Mouse (Mus musculus) limb, embryonic 13.5 days (tissue): Measurements from ENCODE around the gene Olfr1444. TPM values are rescaled to one million over a fixed set of nuclear protein-coding genes. Genes with fewer than 3 reads are reported as not detected.

Source experiments
- ATAC-seq: fragments of 200-750 bp; cut with Nextera tagmentation; 2 replicates; pipeline ENCODE4 v1.8.0; 2017; ENCODE audit warnings: low read depth, moderate number of reproducible peaks, moderate TSS enrichment; ENCODE audit not compliant: low FRiP score
- H3K27ac ChIP-seq: fragments of 300-500 bp; sonication (generic); 2 replicates; pipeline ENCODE4 v1.5.1; 2015; ENCODE audit warnings: inconsistent platforms, mild to moderate bottlenecking, moderate library complexity
- H3K27me3 ChIP-seq: fragments of 300-500 bp; sonication (generic); 2 replicates; pipeline ENCODE4 v1.6.1; 2015; ENCODE audit warnings: mild to moderate bottlenecking, inconsistent platforms
- H3K36me3 ChIP-seq: fragments of 300-500 bp; sonication (generic); 2 replicates; pipeline ENCODE4 v1.6.1; 2015; ENCODE audit warnings: inconsistent platforms, mild to moderate bottlenecking, moderate library complexity
- H3K4me1 ChIP-seq: fragments of 300-500 bp; sonication (generic); 2 replicates; pipeline ENCODE4 v1.6.1; 2015; ENCODE audit warnings: inconsistent platforms
- H3K4me2 ChIP-seq: fragments of 300-500 bp; sonication (generic); replicated peaks from 2 replicates; pipeline ENCODE4 v1.6.1; 2015; ENCODE audit warnings: inconsistent platforms, mild to moderate bottlenecking, moderate library complexity
- H3K4me3 ChIP-seq: fragments of 300-500 bp; sonication (generic); 2 replicates; pipeline ENCODE4 v1.5.1; 2015; ENCODE audit warnings: moderate library complexity, mild to moderate bottlenecking, inconsistent platforms
- H3K9ac ChIP-seq: fragments of 300-500 bp; sonication (generic); 2 replicates; pipeline ENCODE4 v1.6.1; 2015; ENCODE audit warnings: mild to moderate bottlenecking, inconsistent platforms
- H3K9me3 ChIP-seq: fragments of 300-500 bp; sonication (generic); 2 replicates; pipeline ENCODE4 v1.6.1; 2016; ENCODE audit warnings: inconsistent platforms
- WGBS: fragments of 180-500 bp; shearing (Covaris S2); methylation state at CpG from one replicate; pipeline ENCODE4 v1.1.7; 2015; 5-methylcytosine and 5-hydroxymethylcytosine counted together
- polyA plus RNA-seq: library from polyadenylated mRNA; unstranded; fragments of >200 nt; fragmentation: Nextera tagmentation; extraction: Ambion mirVana; gene quantifications from 2 replicates; pipeline ENCODE4 v1.2.1, GENCODE M21; 2015

The Olfr1444 gene
- polyA plus RNA-seq, 1 experiment from 2014 or later: not detected

DNA sequence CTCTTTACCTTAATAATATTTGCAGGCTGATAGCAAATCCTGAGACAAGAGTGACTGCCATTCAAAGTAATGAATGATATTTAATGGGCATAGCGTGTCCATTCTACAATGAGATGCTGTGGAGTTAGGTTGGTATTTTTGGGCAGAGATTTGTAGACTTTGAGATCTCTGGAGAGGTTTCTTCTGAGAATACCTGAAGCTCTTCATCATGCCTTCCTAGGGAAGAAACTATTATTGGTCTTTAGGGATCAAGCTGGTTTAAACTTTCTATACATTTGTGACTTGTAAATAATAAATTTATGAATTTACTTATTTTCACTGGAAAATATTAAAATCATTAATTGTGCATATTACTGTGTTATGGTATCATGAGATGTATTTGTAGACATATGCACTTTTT, 36.3 kb downstream of the Olfr1444 start, which contains the start of gene Olfr1446:
Gene Olfr1446 (minus strand): TSS at position 101 of the 400 bp plus-strand sequence.
- no peak for ATAC-seq
- H3K27ac ChIP-seq: no peak within 1 kb of the TSS
- no peaks in the 10 kb centered on the region for H3K9me3 ChIP-seq
- H3K4me2 ChIP-seq: no peak within 1 kb of the TSS
- no peaks in the 10 kb centered on the region for H3K27me3 ChIP-seq
- H3K36me3 ChIP-seq: no peaks in the 10 kb centered on the region
- 82% methylated on average over 1 of the region's 1 CpGs for WGBS
- H3K4me1 ChIP-seq: no peaks in the 10 kb centered on the region
- no peak within 1 kb of the TSS for H3K4me3 ChIP-seq
- H3K9ac ChIP-seq: no peak within 1 kb of the TSS

- ATAC-seq: no peak
- no peaks in the 10 kb centered on the region for H3K4me1 ChIP-seq
- no peaks in the 10 kb centered on the region for H3K36me3 ChIP-seq
- no peak within 1 kb of the TSS for H3K4me3 ChIP-seq
- H3K27ac ChIP-seq: no peak within 1 kb of the TSS
- no peaks in the 10 kb centered on the region for H3K27me3 ChIP-seq
- H3K9ac ChIP-seq: no peak within 1 kb of the TSS
- peaks cover 5% of the 10 kb centered on the region; the same call in 1 of the 2 replicates for H3K9me3 ChIP-seq
- no peak within 1 kb of the TSS for H3K4me2 ChIP-seq
- 86% methylated on average over 1 of the region's 1 CpGs for WGBS
Observed at GRCm38 (mm10) chr19:12903643-12904042, 46.6 kb downstream of the Olfr1444 start, which contains the start of gene Olfr1447. Olfr1447 (minus strand) TSS chr19:12903743.

Other genes with a start within 250 kb of the Olfr1444 start
- not detected in 2 replicates for gene Glyat, start 224.0 kb upstream of the Olfr1444 start, polyA plus RNA-seq
- gene Olfr1442, start 186.8 kb upstream of the Olfr1444 start, polyA plus RNA-seq: not detected in 2 replicates
- gene Olfr1443, start 179.2 kb upstream of the Olfr1444 start, polyA plus RNA-seq: not detected in 2 replicates
- gene Keg1, start 161.5 kb upstream of the Olfr1444 start, polyA plus RNA-seq: not detected in 2 replicates
- 1.0 and 1.5 TPM in 2 replicates for gene Cntf, start 91.7 kb upstream of the Olfr1444 start, polyA plus RNA-seq
- gene Zfp91, start 61.2 kb upstream of the Olfr1444 start, polyA plus RNA-seq: 13.5 and 13.8 TPM in 2 replicates
- gene Lpxn, start 61.1 kb upstream of the Olfr1444 start, polyA plus RNA-seq: 1.3 and 1.7 TPM in 2 replicates
- gene Gm5244, start 10.6 kb upstream of the Olfr1444 start, polyA plus RNA-seq: not detected in 2 replicates
- gene Olfr1445, start 26.6 kb downstream of the Olfr1444 start, polyA plus RNA-seq: not detected in 2 replicates
- gene Olfr1446, start 36.2 kb downstream of the Olfr1444 start, polyA plus RNA-seq: not detected in 2 replicates
- not detected in 2 replicates for gene Olfr1447, start 46.5 kb downstream of the Olfr1444 start, polyA plus RNA-seq
- gene Olfr1448, start 67.1 kb downstream of the Olfr1444 start, polyA plus RNA-seq: not detected in 2 replicates
- not detected in 2 replicates for gene Olfr1449, start 73.6 kb downstream of the Olfr1444 start, polyA plus RNA-seq
- gene Olfr1450, start 93.0 kb downstream of the Olfr1444 start, polyA plus RNA-seq: not detected in 2 replicates
- gene Olfr1451, start 137.7 kb downstream of the Olfr1444 start, polyA plus RNA-seq: not detected in 2 replicates
- not detected in 2 replicates for gene Olfr1453, start 171.0 kb downstream of the Olfr1444 start, polyA plus RNA-seq
- gene Olfr1454, start 203.3 kb downstream of the Olfr1444 start, polyA plus RNA-seq: not detected in 2 replicates
- gene Olfr1457, start 240.6 kb downstream of the Olfr1444 start, polyA plus RNA-seq: not detected in 2 replicates
- not detected in 2 replicates for gene Olfr1458, start 249.5 kb downstream of the Olfr1444 start, polyA plus RNA-seq